Mouse (Mus musculus) embryonic stem cell, embryonic (primary cell): ENCODE results near the gene Ctss.

Source experiments
- CTCF ChIA-PET, 4 experiments: fragments of 300-600 bp in 2 of 4; fragments of 350-600 bp in 2 of 4; sonication (Branson Sonifier 250); formaldehyde crosslinking; loops; one replicate each; lab custom pipeline; 2022; ENCODE audit warnings: inconsistent platforms in 2 of 4; lab: Charles Lee
- POLR2A ChIA-PET, 4 experiments: fragments of 300-600 bp in 2 of 4; fragments of 350-600 bp in 2 of 4; sonication (Branson Sonifier 250); formaldehyde crosslinking; loops; one replicate each; lab custom pipeline; 2022; ENCODE audit warnings: antibody characterized with exemption in 4 of 4, inconsistent platforms in 1 of 4; lab: Charles Lee

Ctss gene

GRCm38 (mm10) chr3:95569585-95569984, 43.0 kb downstream of the Ctss start:
- CTCF ChIA-PET, result no interaction called here
- POLR2A ChIA-PET, result interaction anchor here in 1 of 4 experiments (0.6 kb wide), 1 partner anchor 9 kb away, joined by 3 read pairs; no protein-coding TSS in a partner anchor

DNA sequence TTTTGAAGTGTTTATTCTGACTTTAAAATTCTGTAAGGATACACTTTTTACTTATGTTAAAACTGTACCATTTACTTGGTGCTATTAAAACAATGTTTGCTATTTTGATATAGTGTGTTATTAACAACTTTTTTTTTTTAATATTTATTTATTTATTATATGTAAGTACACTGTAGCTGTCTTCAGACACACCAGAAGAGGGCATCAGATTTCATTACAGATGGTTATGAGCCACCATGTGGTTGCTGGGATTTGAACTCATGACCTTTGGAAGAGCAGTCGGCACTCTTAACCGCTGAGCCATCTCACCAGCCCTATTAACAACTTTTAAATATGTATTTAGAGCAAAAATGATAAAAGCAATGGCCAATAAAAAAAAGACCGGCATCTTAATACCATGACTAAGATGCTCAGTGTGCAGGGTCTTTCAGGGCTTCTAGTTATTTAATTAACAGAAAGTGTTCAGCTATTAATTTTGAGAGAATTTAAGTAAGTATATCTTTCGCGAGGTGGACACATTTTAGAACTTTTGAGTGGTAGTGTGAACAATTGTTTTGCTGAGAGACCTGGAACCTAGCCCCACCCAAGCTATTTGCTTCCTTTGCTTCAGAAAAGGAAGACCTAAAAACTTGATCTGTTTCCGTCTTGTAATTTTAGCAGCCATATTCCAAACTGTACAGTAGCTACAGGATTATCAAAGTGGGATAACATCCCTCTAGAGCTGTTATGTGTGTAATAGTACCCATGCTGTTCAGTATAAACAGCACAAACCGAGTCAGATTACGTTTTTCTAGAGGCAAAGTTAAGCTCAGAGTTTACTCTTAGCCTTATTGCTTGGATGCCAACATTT, 61.4 kb downstream of the Ctss start:
- CTCF ChIA-PET, result interaction anchor here (0.5 to 1.7 kb wide), 12 partner anchors 13 to 445 kb away, joined by 3 to 8 read pairs (median 4); partner anchors contain the start of gene Ensa (in 1 of the 4)
- POLR2A ChIA-PET, result interaction anchor here (0.5 to 3.1 kb wide), 79 partner anchors 8 to 741 kb away, joined by 3 to 56 read pairs (median 4); partner anchors contain the start of genes Ensa (in 4 of the 4), Hormad1 (in 2 of the 4), Adamtsl4 (in 1 of the 4) and Arnt (in 1 of the 4)

DNA sequence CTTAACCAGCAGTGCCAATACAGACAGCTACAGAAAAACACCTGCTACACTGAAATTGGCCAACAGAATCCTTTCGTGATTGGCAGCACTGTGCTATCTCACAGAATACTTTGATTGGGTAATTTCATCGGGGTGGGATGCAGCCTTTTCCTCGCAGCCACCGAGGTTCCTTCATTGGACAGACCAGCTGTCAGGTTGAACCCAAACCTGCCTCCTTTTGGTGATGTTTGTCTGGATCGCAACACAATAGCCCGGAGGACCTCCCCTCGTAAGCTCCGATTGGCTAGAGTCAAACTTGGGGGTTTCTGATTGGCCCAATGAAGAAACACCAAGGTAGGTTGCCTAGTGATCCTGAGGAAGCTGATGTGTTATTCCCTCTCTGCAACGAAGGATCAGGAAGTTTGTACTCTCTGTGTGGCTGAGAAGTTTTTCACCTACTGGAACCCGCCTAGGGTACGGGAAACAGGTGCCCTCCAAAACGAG, 62.1 kb downstream of the Ctss start, which contains the start of gene Golph3l:
Gene Golph3l (plus strand): TSS at position 331 of the 483 bp plus-strand sequence.
- ChIA-PET CTCF (interaction anchor here (0.5 to 1.7 kb wide), 12 partner anchors 12 to 446 kb away, joined by 3 to 8 read pairs (median 4); partner anchors contain the start of gene Ensa (in 1 of the 4)), POLR2A (interaction anchor here (0.5 to 3.1 kb wide), 82 partner anchors 8 to 740 kb away, joined by 3 to 56 read pairs (median 4); partner anchors contain the start of genes Ensa (in 4 of the 4), Hormad1 (in 2 of the 4), Adamtsl4 (in 1 of the 4) and Arnt (in 1 of the 4))

- CTCF ChIA-PET, result no interaction called here
Measured at GRCm38 (mm10) chr3:95598734-95599133, 72.1 kb downstream of the Ctss start.

DNA sequence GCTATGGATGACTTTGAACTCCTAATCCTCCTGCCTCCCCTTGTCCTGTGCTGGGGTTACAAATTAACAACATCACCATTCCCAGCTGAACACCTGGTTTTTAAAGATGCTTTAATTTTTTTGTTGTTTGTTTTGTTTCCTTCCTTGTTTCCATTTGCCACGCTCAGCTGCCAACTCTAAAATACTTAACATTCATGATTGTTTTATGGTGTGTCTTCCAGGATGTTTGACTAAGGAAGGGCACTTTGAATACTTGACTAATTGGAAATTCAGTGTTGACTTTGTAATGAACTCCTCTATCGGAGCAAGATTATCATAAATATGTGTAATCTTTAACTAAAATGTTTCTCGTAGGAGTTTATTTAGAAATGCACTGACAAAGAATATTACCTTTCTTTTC, 74.7 kb downstream of the Ctss start:
- POLR2A ChIA-PET, result interaction anchor here in 3 of 4 experiments (0.8 to 3.1 kb wide), 7 partner anchors 13 to 73 kb away, joined by 3 to 16 read pairs (median 6); partner anchors contain the start of genes Golph3l (in 2 of the 3) and Ensa (in 1 of the 3)
- CTCF ChIA-PET, result interaction anchor here in 1 of 4 experiments (1.0 to 1.1 kb wide), 2 partner anchors 13 to 24 kb away, joined by 3 to 4 read pairs; partner anchors contain the start of genes Ensa and Golph3l

More at GRCm38 (mm10) chr3:95598734-95599133, 72.1 kb downstream of the Ctss start:
- POLR2A ChIA-PET, result interaction anchor here in 2 of 4 experiments (0.7 to 4.8 kb wide), 7 partner anchors 11 to 77 kb away, joined by 3 to 17 read pairs (median 4); partner anchors contain the start of genes Ensa (in 1 of the 2) and Golph3l (in 1 of the 2)
